Mouse (Mus musculus): ENCODE results near the gene Agbl4.
A peak's percentile ranks its signal among the peaks of the same experiment; 100 is the strongest.

The Agbl4 gene

GRCm38 (mm10) chr4:110397618-110398045, at the start of gene Agbl4:
TSS of gene Agbl4 (plus strand) at chr4:110397661.
- peak; percentile 5 to 28 for DNase-seq

- DNase-seq: no peak
These were observed 46.6 kb upstream of the Agbl4 start for GRCm38 (mm10) chr4:110350856-110351177.

- peak; percentile 13 to 14 for DNase-seq
These were observed 46.1 kb upstream of the Agbl4 start, which contains the start of gene Elavl4 for GRCm38 (mm10) chr4:110351178-110352000. TSS of gene Elavl4 (minus strand) at chr4:110351909.

- no peak for DNase-seq
These were observed 45.5 kb upstream of the Agbl4 start for GRCm38 (mm10) chr4:110352001-110352369.

GRCm38 (mm10) chr4:110360568-110360967, 36.9 kb upstream of the Agbl4 start:
- no peak for DNase-seq

GRCm38 (mm10) chr4:110396221-110396620, 1.2 kb upstream of the Agbl4 start:
- DNase-seq: no peak

- DNase-seq: no peak
These were observed 22.8 kb downstream of the Agbl4 start for GRCm38 (mm10) chr4:110420306-110420705.

- no peak for DNase-seq
These were observed 30.2 kb downstream of the Agbl4 start for GRCm38 (mm10) chr4:110427653-110428052.

- DNase-seq: peak in 1 of 2 experiments; percentile 4
These were observed 96.9 kb downstream of the Agbl4 start for GRCm38 (mm10) chr4:110494371-110494770.

GRCm38 (mm10) chr4:110529804-110530203, 132.3 kb downstream of the Agbl4 start:
- no peak for DNase-seq

- no peak for DNase-seq
These were observed 151.8 kb downstream of the Agbl4 start for GRCm38 (mm10) chr4:110549223-110549622.

GRCm38 (mm10) chr4:110597726-110598283, 200.3 kb downstream of the Agbl4 start:
- no peak for DNase-seq

GRCm38 (mm10) chr4:110641417-110641816, 244.0 kb downstream of the Agbl4 start:
- DNase-seq: no peak

GRCm38 (mm10) chr4:110662940-110663339, 265.5 kb downstream of the Agbl4 start:
- DNase-seq: no peak

GRCm38 (mm10) chr4:110674121-110674520, 276.7 kb downstream of the Agbl4 start:
- no peak for DNase-seq

GRCm38 (mm10) chr4:110735141-110735540, 337.7 kb downstream of the Agbl4 start:
- no peak for DNase-seq

GRCm38 (mm10) chr4:110757941-110758340, 360.5 kb downstream of the Agbl4 start:
- no peak for DNase-seq

GRCm38 (mm10) chr4:110788596-110788995, 391.1 kb downstream of the Agbl4 start:
- no peak for DNase-seq

- DNase-seq: no peak
These were observed 402.4 kb downstream of the Agbl4 start for GRCm38 (mm10) chr4:110799902-110800301.

GRCm38 (mm10) chr4:110810947-110811346, 413.5 kb downstream of the Agbl4 start:
- DNase-seq: no peak

GRCm38 (mm10) chr4:110832776-110833175, 435.3 kb downstream of the Agbl4 start:
- no peak for DNase-seq

GRCm38 (mm10) chr4:110879719-110880443, 482.4 kb downstream of the Agbl4 start:
- no peak for DNase-seq

GRCm38 (mm10) chr4:110916061-110916460, 518.6 kb downstream of the Agbl4 start:
- no peak for DNase-seq

- DNase-seq: no peak
These were observed 519.1 kb downstream of the Agbl4 start for GRCm38 (mm10) chr4:110916565-110916964.

All from thymus, postnatal 36 days (tissue).